Mouse (Mus musculus) layer of hippocampus, adult 11-12 months (tissue): ENCODE results near the gene Btn2a2.

Source experiments
- DNase-seq: peaks from one replicate; pipeline ENCODE4 v3.0.0; 2022; ENCODE audit warnings: low spot score

Btn2a2 gene

GRCm38 (mm10) chr13:23448758-23449157, 39.9 kb downstream of the Btn2a2 start:
- no peak for DNase-seq

GRCm38 (mm10) chr13:23446498-23446952, 42.1 kb downstream of the Btn2a2 start:
- DNase-seq = peak; percentile 91

- peak; percentile 95 for DNase-seq
These were observed 42.9 kb downstream of the Btn2a2 start for GRCm38 (mm10) chr13:23445561-23446320.

GRCm38 (mm10) chr13:23445156-23445555, 43.5 kb downstream of the Btn2a2 start:
- DNase-seq = no peak

- no peak for DNase-seq
These were observed 44.2 kb downstream of the Btn2a2 start for GRCm38 (mm10) chr13:23444451-23444850.

- no peak for DNase-seq
These were observed 48.8 kb downstream of the Btn2a2 start for GRCm38 (mm10) chr13:23439901-23440300.

GRCm38 (mm10) chr13:23438521-23438920, 50.1 kb downstream of the Btn2a2 start:
- peak; percentile 54 for DNase-seq

GRCm38 (mm10) chr13:23437908-23438307, 50.7 kb downstream of the Btn2a2 start:
- DNase-seq = peak; percentile 93

- DNase-seq = peak; percentile 68
These were observed 51.5 kb downstream of the Btn2a2 start for GRCm38 (mm10) chr13:23436861-23437822.

GRCm38 (mm10) chr13:23436231-23436661, 52.4 kb downstream of the Btn2a2 start:
- DNase-seq = peak; percentile 63

GRCm38 (mm10) chr13:23435676-23436075, 53.0 kb downstream of the Btn2a2 start:
- DNase-seq = no peak

GRCm38 (mm10) chr13:23435241-23435640, 53.4 kb downstream of the Btn2a2 start:
- DNase-seq = no peak

- no peak for DNase-seq
These were observed 54.2 kb downstream of the Btn2a2 start for GRCm38 (mm10) chr13:23434426-23434825.

GRCm38 (mm10) chr13:23433801-23434200, 54.9 kb downstream of the Btn2a2 start:
- DNase-seq = no peak

GRCm38 (mm10) chr13:23433206-23433605, 55.5 kb downstream of the Btn2a2 start:
- no peak for DNase-seq

GRCm38 (mm10) chr13:23432562-23433201, 56.0 kb downstream of the Btn2a2 start:
- peak; percentile 98 for DNase-seq

- peak; percentile 88 for DNase-seq
These were observed 57.3 kb downstream of the Btn2a2 start for GRCm38 (mm10) chr13:23431351-23431771.

GRCm38 (mm10) chr13:23430734-23431133, 57.9 kb downstream of the Btn2a2 start:
- peak; percentile 86 for DNase-seq

GRCm38 (mm10) chr13:23429771-23430380, 58.8 kb downstream of the Btn2a2 start:
- DNase-seq = no peak

- no peak for DNase-seq
These were observed 60.3 kb downstream of the Btn2a2 start for GRCm38 (mm10) chr13:23428166-23428993.
